Mouse (Mus musculus) right cerebral cortex, adult 18-20 months (tissue): Measurements from ENCODE around the gene Pdzd2.

Experiments used
- DNase-seq: peaks from one replicate; pipeline ENCODE4 v3.0.0; 2022; ENCODE audit warnings: mixed read lengths

Pdzd2 gene

GRCm38 (mm10) chr15:12468625-12469024 lies 271.1 kb downstream of the Pdzd2 start:
- DNase-seq, result no peak

DNA sequence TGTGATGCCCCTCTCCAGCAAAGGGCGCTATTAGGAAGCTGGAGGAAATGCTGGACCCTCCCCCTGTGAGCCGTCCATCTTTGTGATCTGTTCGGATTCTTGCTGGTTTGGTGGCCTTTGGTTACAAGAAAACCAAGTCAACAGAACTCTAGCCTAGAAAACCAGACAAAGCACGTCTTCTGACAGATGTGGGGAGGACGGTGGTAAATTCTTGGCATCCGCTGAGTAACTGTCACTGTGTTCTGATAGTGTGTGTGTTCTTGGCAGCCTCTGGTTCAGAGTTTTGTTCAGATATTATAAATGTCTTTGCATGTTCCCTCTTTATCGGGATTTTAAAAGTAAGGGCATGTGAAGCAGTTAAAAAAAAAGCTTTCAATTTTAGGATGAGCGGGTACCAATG lies 274.0 kb downstream of the Pdzd2 start:
- no peak for DNase-seq

- DNase-seq, result no peak
Measured at GRCm38 (mm10) chr15:12456808-12457207, 282.9 kb downstream of the Pdzd2 start.

DNA sequence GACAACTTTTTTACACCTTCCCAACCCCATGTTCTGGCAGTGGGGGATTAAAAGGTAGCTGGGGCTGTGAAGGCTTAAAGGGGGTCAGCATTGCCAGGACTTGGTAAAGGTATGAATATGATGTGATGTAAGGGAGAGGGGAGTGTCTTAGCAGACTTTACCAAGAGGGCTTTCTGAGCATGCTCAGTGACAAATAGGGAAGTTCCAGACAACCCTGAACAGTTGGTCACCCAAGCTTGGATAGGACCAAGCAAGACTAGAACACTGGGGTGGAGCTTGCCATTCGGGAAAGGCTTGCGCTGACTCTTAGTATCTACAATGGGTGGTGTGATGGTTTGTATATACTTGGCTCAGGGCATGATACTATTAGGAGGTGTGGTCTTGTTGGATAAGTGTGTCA lies 286.4 kb downstream of the Pdzd2 start:
- DNase-seq, result no peak

DNA sequence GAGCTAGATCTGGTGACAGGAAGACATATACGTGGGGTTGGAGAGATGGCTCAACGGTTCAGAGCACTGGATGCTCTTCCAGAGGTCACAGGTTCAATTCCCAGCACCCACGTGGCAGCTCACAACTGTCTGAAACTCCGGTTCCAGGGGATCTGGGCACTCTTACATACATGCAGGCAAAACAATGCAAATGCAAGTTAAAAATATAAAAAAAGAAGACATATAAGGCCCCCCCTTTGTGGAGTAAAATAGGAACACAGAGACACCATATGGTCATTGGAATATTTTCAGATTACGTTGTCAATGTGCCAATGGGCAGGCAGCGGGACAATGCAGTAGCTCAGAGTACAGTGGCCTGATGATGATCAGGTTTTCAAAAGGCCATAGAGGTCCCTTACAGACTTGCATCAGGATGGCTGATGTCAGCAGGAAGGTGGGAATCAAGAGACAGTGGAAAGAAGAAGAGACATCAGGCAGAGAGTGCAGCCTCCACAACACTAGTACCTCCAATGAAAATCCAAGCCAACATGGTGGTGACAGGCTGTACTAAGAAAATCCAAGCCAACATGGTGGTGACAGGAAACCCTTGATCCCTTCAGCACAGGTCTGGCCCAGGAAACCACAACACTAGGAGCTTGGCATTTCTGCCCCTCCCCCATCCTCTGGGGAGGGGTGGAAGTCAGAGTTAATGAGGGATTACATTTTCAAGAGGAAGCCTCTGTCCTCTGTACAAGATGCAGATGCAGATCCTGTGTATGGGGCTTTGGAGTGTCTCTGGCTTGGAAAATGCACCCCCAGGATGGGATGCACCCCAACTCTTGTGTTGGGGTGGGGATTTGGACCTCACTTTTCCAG lies 287.4 kb downstream of the Pdzd2 start:
- DNase-seq, result no peak

DNA sequence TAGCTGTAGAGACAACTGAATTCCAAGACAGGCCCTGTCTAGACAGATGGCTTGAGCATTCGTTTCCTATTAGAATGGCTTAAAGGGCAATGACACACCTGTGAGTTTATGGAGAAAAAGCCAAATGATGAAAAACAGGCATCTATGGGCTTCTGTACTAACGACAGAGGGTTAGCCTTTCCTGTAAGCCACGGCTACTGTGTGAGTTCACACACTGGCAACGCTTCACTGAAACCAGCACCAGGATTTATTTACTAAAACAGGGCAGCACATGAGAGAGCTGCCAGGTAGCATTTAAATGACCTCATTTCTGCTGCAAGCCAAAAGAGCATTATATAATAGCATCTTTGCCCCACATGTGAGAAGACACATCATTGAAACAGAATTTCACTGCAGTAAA lies 288.3 kb downstream of the Pdzd2 start:
- DNase-seq, result no peak

DNA sequence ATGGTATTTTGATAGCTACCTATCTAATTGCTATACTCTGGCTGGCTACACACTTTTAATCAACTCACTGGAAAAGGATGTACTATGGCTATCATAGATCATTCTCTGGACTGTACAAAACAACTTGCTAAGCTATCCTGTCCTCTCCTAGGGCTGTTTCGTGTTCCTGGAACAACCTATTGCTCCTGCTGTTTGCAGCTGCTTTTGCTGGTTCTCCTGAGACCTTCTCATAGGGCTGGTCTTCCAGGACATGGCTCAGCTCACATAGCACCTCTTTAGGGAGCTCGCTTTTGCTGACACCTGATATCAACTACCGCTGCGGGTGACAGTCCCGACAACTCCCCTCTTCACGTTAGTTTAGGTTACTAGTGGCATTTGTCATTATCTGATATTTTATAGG lies 288.9 kb downstream of the Pdzd2 start:
- no peak for DNase-seq

GRCm38 (mm10) chr15:12449321-12449720 lies 290.4 kb downstream of the Pdzd2 start:
- no peak for DNase-seq

DNA sequence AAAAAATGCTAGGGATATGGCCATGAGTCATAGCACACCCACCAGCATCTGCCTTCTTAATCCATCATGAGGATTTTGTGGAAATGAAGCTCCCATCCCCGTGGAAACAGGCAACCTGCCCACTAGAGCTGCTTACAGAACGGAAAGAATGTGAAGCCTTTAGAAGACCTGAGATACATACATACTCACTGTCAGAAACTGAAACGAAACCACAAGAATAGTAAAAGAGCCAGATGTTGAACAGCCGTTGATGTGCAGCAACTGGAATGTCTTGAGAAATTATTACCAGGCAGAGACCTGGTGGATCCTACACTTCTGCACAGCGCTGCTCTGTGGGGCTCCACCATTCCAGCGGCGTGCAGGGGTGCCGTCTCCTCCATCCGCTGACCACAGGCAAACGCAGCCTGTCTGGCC lies 292.7 kb downstream of the Pdzd2 start:
- DNase-seq, result peak; percentile 82

GRCm38 (mm10) chr15:12444551-12444950 lies 295.2 kb downstream of the Pdzd2 start:
- DNase-seq, result no peak

GRCm38 (mm10) chr15:12439351-12439751 lies 300.4 kb downstream of the Pdzd2 start:
- DNase-seq, result no peak

- no peak for DNase-seq
Measured at GRCm38 (mm10) chr15:12438691-12439090, 301.0 kb downstream of the Pdzd2 start.

GRCm38 (mm10) chr15:12438081-12438480 lies 301.6 kb downstream of the Pdzd2 start:
- no peak for DNase-seq

GRCm38 (mm10) chr15:12435910-12436309 lies 303.8 kb downstream of the Pdzd2 start:
- DNase-seq, result no peak

- DNase-seq, result no peak
Measured at GRCm38 (mm10) chr15:12433893-12434599, 305.7 kb downstream of the Pdzd2 start.

- DNase-seq, result no peak
Measured at GRCm38 (mm10) chr15:12432879-12433278, 306.8 kb downstream of the Pdzd2 start.

GRCm38 (mm10) chr15:12432320-12432719 lies 307.4 kb downstream of the Pdzd2 start:
- DNase-seq, result no peak

DNA sequence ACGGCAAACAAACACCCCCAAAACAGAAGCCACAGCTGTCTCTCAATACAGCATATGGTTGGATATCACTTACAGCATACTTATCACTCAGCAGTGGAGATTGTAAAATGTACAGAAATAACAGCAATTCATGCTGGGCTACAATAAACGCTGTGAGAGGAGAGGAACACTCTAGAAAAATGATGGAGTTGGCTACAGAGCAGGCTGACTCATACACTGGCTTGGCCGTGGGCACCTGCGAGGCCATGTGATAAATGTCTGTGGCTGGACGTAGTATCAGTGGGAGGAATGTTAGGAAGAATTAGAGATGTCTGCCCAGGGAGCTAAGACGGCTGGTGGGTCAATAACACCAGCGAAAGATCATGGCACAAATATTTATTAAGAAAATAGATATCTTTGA lies 308.0 kb downstream of the Pdzd2 start:
- DNase-seq, result peak; percentile 29

GRCm38 (mm10) chr15:12431188-12431587 lies 308.5 kb downstream of the Pdzd2 start:
- no peak for DNase-seq

- no peak for DNase-seq
Measured at GRCm38 (mm10) chr15:12430670-12431069, 309.1 kb downstream of the Pdzd2 start.

DNA sequence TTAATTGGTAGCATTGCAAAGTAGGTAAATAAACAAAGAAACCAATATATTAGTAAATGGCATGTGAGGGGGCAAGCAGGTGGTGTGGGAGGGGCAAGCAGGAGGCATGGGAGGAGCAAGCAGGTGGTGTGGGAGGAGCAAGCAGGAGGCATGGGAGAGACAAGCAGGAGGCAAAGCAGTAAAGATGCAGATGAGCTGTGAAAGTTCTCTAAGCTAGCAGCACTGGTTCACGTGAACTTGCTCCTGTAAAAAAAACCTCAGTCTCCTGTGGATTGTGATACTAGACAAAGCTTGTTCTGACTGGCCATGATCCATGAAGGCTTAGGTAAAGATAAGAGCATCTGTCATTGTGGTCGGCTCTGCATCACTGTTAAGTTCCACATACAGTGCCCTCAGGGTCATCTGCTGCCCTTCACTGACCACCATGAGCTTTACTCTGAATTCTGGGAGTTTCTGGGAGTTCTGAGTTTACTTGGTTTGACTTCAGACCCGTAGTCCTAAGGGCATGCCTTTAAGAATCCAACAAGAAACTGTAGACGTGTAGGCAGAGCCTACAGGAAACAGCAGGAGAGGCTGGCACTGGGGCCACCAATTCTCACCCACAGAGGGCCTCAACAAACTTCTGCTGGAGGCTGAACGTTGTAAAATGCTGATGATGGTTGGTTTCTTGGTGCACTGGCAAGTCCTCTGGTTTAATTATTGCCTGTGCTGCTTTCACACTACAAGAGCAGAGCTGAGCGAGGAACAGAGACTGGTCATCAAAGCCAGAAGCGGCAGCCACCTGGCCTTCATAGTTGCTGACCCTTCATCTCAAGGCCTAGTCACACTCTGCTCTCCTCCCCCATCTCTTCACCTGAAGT lies 309.9 kb downstream of the Pdzd2 start:
- no peak for DNase-seq

GRCm38 (mm10) chr15:12427818-12428217 lies 311.9 kb downstream of the Pdzd2 start:
- no peak for DNase-seq

- no peak for DNase-seq
Measured at GRCm38 (mm10) chr15:12426342-12426741, 313.4 kb downstream of the Pdzd2 start.
